Mouse (Mus musculus) large intestine, adult 2 months (tissue): Measurements from ENCODE around the gene Pcdh15. TPM values are rescaled to one million over a fixed set of nuclear protein-coding genes. Genes with fewer than 3 reads are reported as not detected.

ENCODE experiments used
- DNase-seq: peaks from one replicate; pipeline ENCODE4 v3.0.0-alpha.2; 2012; ENCODE audit warnings: low read depth, low spot score
- WGBS: fragments of 180-500 bp; shearing (Covaris S2); methylation state at CpG from one replicate; pipeline ENCODE4 v1.1.7; 2018; 5-methylcytosine and 5-hydroxymethylcytosine counted together
- polyA plus RNA-seq: library from polyadenylated mRNA; depleted of rRNA; stranded (reverse); fragments of >200 nt; gene quantifications from 2 replicates; pipeline ENCODE4 v1.2.3, GENCODE M21; 2012

Pcdh15 gene
- polyA plus RNA-seq, 1 experiment: 0.10 TPM

- WGBS: 27% methylated on average over 1 of the region's 1 CpGs
- DNase-seq: no peak
Measured at GRCm38 (mm10) chr10:74680559-74680958, 1581.4 kb downstream of the Pcdh15 start.
